Mouse (Mus musculus) kidney, postnatal 0 days (tissue): Measurements from ENCODE around the gene Gm49361. TPM values are rescaled to one million over a fixed set of nuclear protein-coding genes. Genes with fewer than 3 reads are reported as not detected.

Experiments used
- ATAC-seq: fragments of 200-750 bp; cut with Nextera tagmentation; replicated peaks from 2 replicates; pipeline ENCODE4 v1.8.0; 2017; ENCODE audit warnings: low read depth, moderate number of reproducible peaks, moderate TSS enrichment, moderate library complexity; ENCODE audit not compliant: low FRiP score
- DNase-seq: peaks from one replicate; pipeline ENCODE4 v3.0.0-alpha.2; 2016; ENCODE audit warnings: low spot score
- H3K27ac ChIP-seq: fragments of 300-500 bp; sonication (generic); 2 replicates; pipeline ENCODE4 v1.5.1; 2014; ENCODE audit warnings: mild to moderate bottlenecking
- H3K27me3 ChIP-seq: fragments of 300-500 bp; sonication (generic); 2 replicates; pipeline ENCODE4 v1.6.1; 2014; ENCODE audit warnings: low read length, mixed read lengths; ENCODE audit not compliant: insufficient read depth
- H3K36me3 ChIP-seq: fragments of 300-500 bp; sonication (generic); 2 replicates; pipeline ENCODE4 v1.6.1; 2014; ENCODE audit warnings: low read length, mixed read lengths; ENCODE audit not compliant: insufficient read depth
- H3K4me1 ChIP-seq: fragments of 300-500 bp; sonication (generic); replicated peaks from 2 replicates; pipeline ENCODE4 v1.6.1; 2014; ENCODE audit warnings: antibody characterized with exemption, low read length, mixed read lengths; ENCODE audit not compliant: insufficient read depth
- H3K4me2 ChIP-seq: fragments of 300-500 bp; sonication (generic); 2 replicates; pipeline ENCODE4 v1.6.1; 2014; ENCODE audit warnings: mild to moderate bottlenecking, low read length, moderate library complexity, mixed read lengths
- H3K4me3 ChIP-seq: fragments of 300-500 bp; sonication (generic); replicated peaks from 2 replicates; pipeline ENCODE4 v1.5.1; 2014; ENCODE audit warnings: low read depth, low read length
- H3K9ac ChIP-seq: fragments of 300-500 bp; sonication (generic); 2 replicates; pipeline ENCODE4 v1.6.1; 2014; ENCODE audit warnings: low read depth, low read length
- H3K9me3 ChIP-seq: fragments of 300-500 bp; sonication (generic); replicated peaks from 2 replicates; pipeline ENCODE4 v1.6.1; 2016; ENCODE audit warnings: low read length, inconsistent platforms, mixed read lengths
- CTCF ChIP-seq: IDR thresholded peaks from 2 replicates; pipeline ENCODE4 v1.5.1; 2016; ENCODE audit warnings: antibody characterized with exemption, low read depth, mild to moderate bottlenecking, moderate library complexity
- WGBS: fragments of 180-500 bp; shearing (Covaris S2); extraction: QIAGEN DNeasy Blood & Tissue Kit; methylation state at CpG from one replicate; pipeline ENCODE4 v1.1.7; 2014; 5-methylcytosine and 5-hydroxymethylcytosine counted together
- polyA plus RNA-seq: library from polyadenylated mRNA; unstranded; fragments of >200 nt; fragmentation: Nextera tagmentation; extraction: Ambion mirVana; gene quantifications from 2 replicates; pipeline ENCODE4 v1.2.1, GENCODE M21; 2015

Gene Gm49361
- polyA plus RNA-seq, 1 experiment from 2014 or later = not detected

GRCm38 (mm10) chr14:57749501-57749900 lies 3.6 kb upstream of the Gm49361 start:
- Histone ChIP-seq H3K9ac (no peak overlapping the region), H3K36me3 (no peaks in the 10 kb centered on the region), H3K4me2 (no peak overlapping the region), H3K27me3 (no peaks in the 10 kb centered on the region), H3K4me3 (no peak overlapping the region), H3K27ac (no peak overlapping the region), H3K4me1 (peaks cover 6% of the 10 kb centered on the region; the same call in 1 of the 2 replicates), H3K9me3 (no peaks in the 10 kb centered on the region)
- peak; percentile 66 for DNase-seq
- no peak for TF ChIP-seq CTCF
- ATAC-seq = no peak
- 42% methylated on average over 2 of the region's 2 CpGs for WGBS

GRCm38 (mm10) chr14:57745291-57745969 lies 473 bp downstream of the Gm49361 start:
- Histone ChIP-seq H3K9me3 (no peaks in the 10 kb centered on the region), H3K4me3 (peak overlapping the region; percentile 98), H3K4me1 (peaks cover 19% of the 10 kb centered on the region), H3K9ac (peak overlapping the region; percentile 99), H3K4me2 (peak overlapping the region; percentile 86), H3K27me3 (no peaks in the 10 kb centered on the region), H3K36me3 (no peaks in the 10 kb centered on the region), H3K27ac (peak overlapping the region; percentile 99)
- no peak for DNase-seq
- no peak for TF ChIP-seq CTCF
- under 1% methylated on average over 73 of the region's 103 CpGs for WGBS
- peak; percentile 65 for ATAC-seq

- Histone ChIP-seq H3K4me2 (peak overlapping the region; percentile 86), H3K9ac (peak overlapping the region; percentile 99; the same call in 1 of the 2 replicates), H3K4me3 (peak overlapping the region; percentile 98), H3K4me1 (peaks cover 19% of the 10 kb centered on the region), H3K27ac (peak overlapping the region; percentile 99), H3K27me3 (no peaks in the 10 kb centered on the region), H3K9me3 (no peaks in the 10 kb centered on the region), H3K36me3 (no peaks in the 10 kb centered on the region)
- ATAC-seq = no peak
- 0% methylated on average over 8 of the region's 8 CpGs for WGBS
- DNase-seq = peak; percentile 82
- TF ChIP-seq CTCF = no peak
These were observed 1.4 kb downstream of the Gm49361 start for GRCm38 (mm10) chr14:57744547-57744946.

GRCm38 (mm10) chr14:57740651-57741050 lies 5.3 kb downstream of the Gm49361 start:
- ATAC-seq = no peak
- peaks cover 14% of the 10 kb centered on the region for H3K4me1 ChIP-seq
- 75% methylated on average over 8 of the region's 8 CpGs for WGBS
- no peaks in the 10 kb centered on the region for H3K27me3 ChIP-seq
- H3K27ac ChIP-seq = no peak overlapping the region
- no peaks in the 10 kb centered on the region for H3K36me3 ChIP-seq
- DNase-seq = no peak
- no peak for TF ChIP-seq CTCF
- no peak overlapping the region for H3K4me2 ChIP-seq
- H3K9me3 ChIP-seq = no peaks in the 10 kb centered on the region
- no peak overlapping the region for H3K9ac ChIP-seq
- H3K4me3 ChIP-seq = no peak overlapping the region

GRCm38 (mm10) chr14:57737089-57737488 lies 8.8 kb downstream of the Gm49361 start:
- no peak for TF ChIP-seq CTCF
- no peak overlapping the region for H3K4me2 ChIP-seq
- no peaks in the 10 kb centered on the region for H3K9me3 ChIP-seq
- no peak for DNase-seq
- no peak overlapping the region for H3K9ac ChIP-seq
- 0 out of 2 replicates have a peak overlapping the region, but pooled peaks have one; percentile 31 for H3K27ac ChIP-seq
- H3K36me3 ChIP-seq = no peaks in the 10 kb centered on the region
- no peak for ATAC-seq
- H3K27me3 ChIP-seq = no peaks in the 10 kb centered on the region
- H3K4me1 ChIP-seq = peaks cover 17% of the 10 kb centered on the region
- H3K4me3 ChIP-seq = no peak overlapping the region

GRCm38 (mm10) chr14:57736141-57736540 lies 9.8 kb downstream of the Gm49361 start:
- DNase-seq = no peak
- no peaks in the 10 kb centered on the region for H3K9me3 ChIP-seq
- ATAC-seq = no peak
- no peak for TF ChIP-seq CTCF
- no peak overlapping the region for H3K9ac ChIP-seq
- no peak overlapping the region for H3K4me3 ChIP-seq
- peaks cover 3% of the 10 kb centered on the region; the same call in 1 of the 2 replicates for H3K36me3 ChIP-seq
- H3K4me2 ChIP-seq = no peak overlapping the region
- no peaks in the 10 kb centered on the region for H3K27me3 ChIP-seq
- H3K27ac ChIP-seq = no peak overlapping the region
- 48% methylated on average over 4 of the region's 4 CpGs for WGBS
- H3K4me1 ChIP-seq = peaks cover 21% of the 10 kb centered on the region
